Mouse (Mus musculus) heart, embryonic 16.5 days (tissue): ENCODE data around the gene Gm10031. TPM values are rescaled to one million over a fixed set of nuclear protein-coding genes. Genes with fewer than 3 reads are reported as not detected.

Source experiments
- ATAC-seq: fragments of 200-750 bp; cut with Nextera tagmentation; replicated peaks from 2 replicates; pipeline ENCODE4 v1.8.0; 2017; ENCODE audit warnings: moderate number of reproducible peaks; ENCODE audit not compliant: insufficient read depth, low FRiP score; ENCODE audit errors: extremely low read depth
- H3K27ac ChIP-seq: fragments of 300-500 bp; sonication (generic); 2 replicates; pipeline ENCODE4 v1.5.1; 2014; ENCODE audit warnings: mild to moderate bottlenecking, low read length, control low read depth, moderate library complexity
- H3K27me3 ChIP-seq: fragments of 300-500 bp; sonication (generic); 2 replicates; pipeline ENCODE4 v1.6.1; 2014; ENCODE audit warnings: low read length, mixed read lengths; ENCODE audit not compliant: control insufficient read depth, insufficient read depth
- H3K36me3 ChIP-seq: fragments of 300-500 bp; sonication (generic); 2 replicates; pipeline ENCODE4 v1.6.1; 2014; ENCODE audit not compliant: control insufficient read depth, insufficient read depth
- H3K4me1 ChIP-seq: fragments of 300-500 bp; sonication (generic); 2 replicates; pipeline ENCODE4 v1.6.1; 2014; ENCODE audit warnings: low read length, mixed read lengths; ENCODE audit not compliant: control insufficient read depth, insufficient read depth
- H3K4me2 ChIP-seq: fragments of 300-500 bp; sonication (generic); 2 replicates; pipeline ENCODE4 v1.6.1; 2014; ENCODE audit warnings: low read depth, mild to moderate bottlenecking, control low read depth, low read length
- H3K4me3 ChIP-seq: fragments of 300-500 bp; sonication (generic); 2 replicates; pipeline ENCODE4 v1.5.1; 2014; ENCODE audit warnings: mild to moderate bottlenecking, control low read depth, low read length
- H3K9ac ChIP-seq: fragments of 300-500 bp; sonication (generic); 2 replicates; pipeline ENCODE4 v1.6.1; 2014; ENCODE audit warnings: low read length, control low read depth
- H3K9me3 ChIP-seq: fragments of 300-500 bp; sonication (generic); replicated peaks from 2 replicates; pipeline ENCODE4 v1.6.1; 2016; ENCODE audit warnings: low read length; ENCODE audit not compliant: control insufficient read depth
- WGBS: fragments of 180-500 bp; shearing (Covaris S2); extraction: QIAGEN DNeasy Blood & Tissue Kit; methylation state at CpG from one replicate; pipeline ENCODE4 v1.1.7; 2014; 5-methylcytosine and 5-hydroxymethylcytosine counted together
- polyA plus RNA-seq: library from polyadenylated mRNA; unstranded; fragments of >200 nt; fragmentation: Nextera tagmentation; extraction: Ambion mirVana; gene quantifications from 2 replicates; pipeline ENCODE4 v1.2.1, GENCODE M21; 2015

Gm10031 gene
- polyA plus RNA-seq, 1 experiment from 2014 or later, result 1.1 TPM

GRCm38 (mm10) chr1:156537031-156537430 lies 13.2 kb downstream of the Gm10031 start:
- Histone ChIP-seq H3K27ac (no peak overlapping the region), H3K27me3 (no peaks in the 10 kb centered on the region), H3K36me3 (no peaks in the 10 kb centered on the region), H3K9ac (no peak overlapping the region), H3K4me1 (no peaks in the 10 kb centered on the region), H3K9me3 (no peaks in the 10 kb centered on the region), H3K4me2 (no peak overlapping the region), H3K4me3 (no peak overlapping the region)
- ATAC-seq, result no peak
- WGBS, result 63% methylated on average over 2 of the region's 2 CpGs

- Histone ChIP-seq H3K27me3 (no peaks in the 10 kb centered on the region), H3K9me3 (no peaks in the 10 kb centered on the region), H3K4me1 (no peaks in the 10 kb centered on the region), H3K27ac (no peak overlapping the region), H3K4me2 (no peak overlapping the region), H3K9ac (no peak overlapping the region), H3K36me3 (no peaks in the 10 kb centered on the region), H3K4me3 (no peak overlapping the region)
- ATAC-seq, result no peak
- 82% methylated on average over 6 of the region's 6 CpGs for WGBS
These were observed 13.9 kb downstream of the Gm10031 start for GRCm38 (mm10) chr1:156537701-156538100.

DNA sequence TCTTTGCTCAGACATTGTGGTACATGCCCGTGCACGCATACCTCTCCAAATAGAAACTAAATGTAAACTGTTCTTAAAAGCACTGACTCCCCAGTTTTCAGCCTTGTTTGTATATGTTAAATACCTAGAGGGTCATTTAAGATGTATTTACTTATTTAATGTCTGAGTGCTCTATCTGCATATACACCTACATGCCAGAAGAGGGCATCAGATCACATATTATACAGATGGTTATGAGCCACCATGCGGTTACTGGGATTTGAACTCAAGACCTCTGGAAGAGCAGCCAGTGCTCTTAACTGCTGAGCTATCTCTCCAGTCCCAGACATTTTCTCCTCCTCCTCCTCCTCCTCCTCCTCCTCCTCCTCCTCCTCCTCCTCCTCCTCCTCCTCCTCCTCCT lies 14.6 kb downstream of the Gm10031 start:
- no peak for ATAC-seq
- Histone ChIP-seq H3K4me2 (no peak overlapping the region), H3K4me1 (no peaks in the 10 kb centered on the region), H3K27me3 (no peaks in the 10 kb centered on the region), H3K9ac (no peak overlapping the region), H3K4me3 (no peak overlapping the region), H3K27ac (no peak overlapping the region), H3K36me3 (no peaks in the 10 kb centered on the region), H3K9me3 (no peaks in the 10 kb centered on the region)
- 75% methylated on average over 3 of the region's 3 CpGs for WGBS

GRCm38 (mm10) chr1:156539787-156540560 lies 16.2 kb downstream of the Gm10031 start:
- Histone ChIP-seq H3K9ac (no peak overlapping the region), H3K27ac (no peak overlapping the region), H3K36me3 (no peaks in the 10 kb centered on the region), H3K27me3 (no peaks in the 10 kb centered on the region), H3K4me2 (no peak overlapping the region), H3K4me1 (peaks cover 4% of the 10 kb centered on the region; the same call in 1 of the 2 replicates), H3K4me3 (no peak overlapping the region), H3K9me3 (no peaks in the 10 kb centered on the region)
- ATAC-seq, result peak; percentile 55; the same call in 1 of the 2 replicates
- WGBS, result 46% methylated on average over 4 of the region's 4 CpGs

DNA sequence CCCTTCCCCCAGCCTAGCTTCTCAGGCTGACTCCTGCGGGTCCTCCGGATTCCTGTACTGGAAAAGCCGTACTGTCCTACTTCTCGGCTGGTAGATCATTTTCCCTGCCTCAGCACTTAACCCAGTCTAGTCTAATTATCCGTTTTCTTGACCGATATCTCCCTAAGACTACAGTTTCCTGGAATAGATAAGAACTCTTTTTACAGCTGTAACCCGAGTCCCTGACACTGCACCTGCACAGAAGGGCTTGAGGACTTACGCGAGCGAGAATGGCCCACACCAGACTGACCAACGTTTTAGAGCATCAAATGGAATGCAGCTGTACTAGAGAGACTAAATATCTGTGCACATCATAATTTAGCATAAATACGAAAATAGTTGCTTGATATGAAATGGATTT lies 20.2 kb downstream of the Gm10031 start:
- ATAC-seq, result no peak
- H3K4me1 ChIP-seq, result peaks cover 4% of the 10 kb centered on the region; the same call in 1 of the 2 replicates
- no peak overlapping the region for H3K4me3 ChIP-seq
- no peaks in the 10 kb centered on the region for H3K9me3 ChIP-seq
- no peak overlapping the region for H3K9ac ChIP-seq
- H3K27me3 ChIP-seq, result no peaks in the 10 kb centered on the region
- no peaks in the 10 kb centered on the region for H3K36me3 ChIP-seq
- no peak overlapping the region for H3K27ac ChIP-seq
- peak overlapping the region; percentile 26; the same call in 1 of the 2 replicates for H3K4me2 ChIP-seq
- 18% methylated on average over 12 of the region's 12 CpGs for WGBS

- peak within 1 kb of the TSS; percentile 70 for H3K4me2 ChIP-seq
- peak within 1 kb of the TSS; percentile 99 for H3K9ac ChIP-seq
- WGBS, result 9% methylated on average over 56 of the region's 60 CpGs
- peak; percentile 97 for ATAC-seq
- H3K36me3 ChIP-seq, result no peaks in the 10 kb centered on the region
- H3K27ac ChIP-seq, result peak within 1 kb of the TSS; percentile 91
- H3K9me3 ChIP-seq, result no peaks in the 10 kb centered on the region
- peaks cover 6% of the 10 kb centered on the region; the same call in 1 of the 2 replicates for H3K4me1 ChIP-seq
- H3K27me3 ChIP-seq, result no peaks in the 10 kb centered on the region
- H3K4me3 ChIP-seq, result peak within 1 kb of the TSS; percentile 97
These were observed 34.5 kb downstream of the Gm10031 start, which contains the start of gene Abl2 for GRCm38 (mm10) chr1:156558024-156558930. TSS of gene Abl2 (plus strand) at chr1:156558786.

DNA sequence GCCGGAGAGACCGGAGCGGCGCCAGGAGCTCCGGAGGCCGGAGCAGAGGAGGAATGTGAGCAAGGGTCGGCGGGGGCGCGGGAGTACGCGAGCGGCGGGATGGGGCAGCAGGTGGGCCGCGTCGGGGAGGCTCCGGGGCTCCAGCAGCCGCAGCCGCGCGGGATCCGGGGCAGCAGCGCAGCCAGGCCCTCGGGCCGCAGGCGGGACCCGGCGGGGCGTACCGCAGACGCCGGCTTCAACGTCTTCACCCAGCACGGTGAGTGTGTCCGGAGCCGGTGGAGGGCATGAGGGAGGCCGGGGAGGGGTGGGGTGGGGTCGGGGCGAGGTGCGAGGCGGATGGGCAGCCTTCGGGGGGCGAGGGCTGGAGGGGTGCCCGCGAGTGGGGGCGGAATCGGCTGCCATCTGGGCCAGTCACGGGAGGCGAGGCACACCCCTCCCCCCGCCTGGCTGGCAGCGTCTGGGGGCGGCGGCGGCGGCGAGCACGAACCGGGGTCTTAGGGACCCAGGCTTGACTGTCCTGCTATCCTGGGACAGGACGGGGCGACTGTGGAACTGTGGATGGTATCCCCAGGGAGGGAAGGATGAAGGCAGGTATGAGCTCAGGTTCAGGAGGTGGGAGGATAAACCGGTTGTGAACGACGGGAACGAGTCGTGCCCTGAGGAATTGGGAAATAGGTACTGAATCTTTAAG lies 35.3 kb downstream of the Gm10031 start:
- peaks cover 6% of the 10 kb centered on the region; the same call in 1 of the 2 replicates for H3K4me1 ChIP-seq
- H3K9ac ChIP-seq, result peak overlapping the region; percentile 99
- peak overlapping the region; percentile 97 for H3K4me3 ChIP-seq
- peak overlapping the region; percentile 70 for H3K4me2 ChIP-seq
- ATAC-seq, result peak; percentile 47
- H3K27ac ChIP-seq, result peak overlapping the region; percentile 91
- no peaks in the 10 kb centered on the region for H3K36me3 ChIP-seq
- H3K9me3 ChIP-seq, result no peaks in the 10 kb centered on the region
- no peaks in the 10 kb centered on the region for H3K27me3 ChIP-seq
- WGBS, result under 1% methylated on average over 63 of the region's 66 CpGs

DNA sequence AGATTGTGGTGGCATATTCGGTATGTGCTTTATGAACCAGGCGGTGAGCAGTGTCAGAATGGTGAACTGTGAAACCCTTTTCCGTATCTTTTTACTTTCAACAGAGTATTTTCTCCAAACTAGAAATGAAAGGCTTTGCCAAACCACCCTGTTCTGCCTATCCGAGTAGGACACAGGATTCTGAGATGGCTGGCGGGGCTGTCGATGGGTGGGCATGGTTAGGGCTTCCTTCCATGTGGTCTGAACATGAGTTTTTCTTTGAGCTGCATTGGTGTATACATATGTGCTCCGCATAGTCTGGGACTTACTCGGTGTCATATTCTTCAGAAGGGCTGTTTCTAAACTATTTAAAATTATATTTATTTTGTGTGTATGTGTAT lies 35.8 kb downstream of the Gm10031 start:
- WGBS, result 11% methylated on average over 8 of the region's 8 CpGs
- peak overlapping the region; percentile 91; the same call in 1 of the 2 replicates for H3K27ac ChIP-seq
- H3K4me2 ChIP-seq, result peak overlapping the region; percentile 70
- H3K9me3 ChIP-seq, result no peaks in the 10 kb centered on the region
- H3K27me3 ChIP-seq, result no peaks in the 10 kb centered on the region
- no peaks in the 10 kb centered on the region for H3K36me3 ChIP-seq
- H3K4me1 ChIP-seq, result peaks cover 6% of the 10 kb centered on the region; the same call in 1 of the 2 replicates
- no peak for ATAC-seq
- peak overlapping the region; percentile 97 for H3K4me3 ChIP-seq
- peak overlapping the region; percentile 99 for H3K9ac ChIP-seq
